Mouse (Mus musculus): ENCODE results near the gene Rpl3l. TPM values are rescaled to one million over a fixed set of nuclear protein-coding genes. Genes with fewer than 3 reads are reported as not detected.

Gene Rpl3l
- polyA plus RNA-seq (2012) = 0.62 and 0.84 TPM in 2 replicates

GRCm38 (mm10) chr17:24727618-24728017, at the start of gene Rpl3l:
Gene Rpl3l (plus strand): TSS chr17:24727820.

GRCm38 (mm10) chr17:24689251-24690081, 38.2 kb upstream of the Rpl3l start, which contains the start of gene Syngr3:
Gene Syngr3 (minus strand): TSS chr17:24689955.

DNA sequence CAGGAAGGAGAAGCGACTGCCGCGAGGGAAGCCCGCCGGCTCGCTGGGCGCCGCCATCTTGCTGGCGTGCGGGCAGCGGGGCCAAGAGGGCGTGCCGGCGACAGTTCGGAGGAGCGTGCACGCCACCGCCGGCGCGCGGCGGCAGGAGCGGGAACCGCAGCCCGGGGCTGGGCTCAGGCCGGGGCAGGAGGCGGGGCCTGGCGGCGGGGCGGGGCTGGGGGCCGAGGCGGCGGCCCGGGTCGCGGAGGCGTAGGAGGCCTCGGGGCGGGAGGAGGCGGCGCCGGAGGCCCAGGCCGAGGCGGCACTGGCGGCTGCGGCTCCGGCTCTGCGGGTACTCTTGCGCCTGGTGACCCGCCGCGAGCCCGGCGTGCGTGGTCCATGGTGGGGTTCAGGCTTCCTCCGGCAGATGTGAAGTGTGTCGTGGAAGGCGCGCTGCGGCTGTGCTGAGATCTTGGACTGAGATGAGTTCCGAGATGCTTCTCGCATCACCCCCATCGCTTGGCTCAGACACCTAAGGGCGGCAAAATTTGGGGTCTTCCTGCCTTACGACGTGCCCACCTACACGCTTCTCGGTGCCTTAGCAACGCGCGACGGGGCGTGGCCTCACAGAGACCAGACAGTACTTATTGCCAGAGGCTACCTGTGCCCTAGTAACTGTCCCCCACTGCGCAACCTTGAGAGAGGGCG, 31.5 kb upstream of the Rpl3l start, which contains the start of the genes Gfer and Noxo1:
Gfer (minus strand) TSS at position 146 of the 687 bp plus-strand sequence.
Noxo1 (plus strand) TSS at position 224 of the 687 bp plus-strand sequence.

DNA sequence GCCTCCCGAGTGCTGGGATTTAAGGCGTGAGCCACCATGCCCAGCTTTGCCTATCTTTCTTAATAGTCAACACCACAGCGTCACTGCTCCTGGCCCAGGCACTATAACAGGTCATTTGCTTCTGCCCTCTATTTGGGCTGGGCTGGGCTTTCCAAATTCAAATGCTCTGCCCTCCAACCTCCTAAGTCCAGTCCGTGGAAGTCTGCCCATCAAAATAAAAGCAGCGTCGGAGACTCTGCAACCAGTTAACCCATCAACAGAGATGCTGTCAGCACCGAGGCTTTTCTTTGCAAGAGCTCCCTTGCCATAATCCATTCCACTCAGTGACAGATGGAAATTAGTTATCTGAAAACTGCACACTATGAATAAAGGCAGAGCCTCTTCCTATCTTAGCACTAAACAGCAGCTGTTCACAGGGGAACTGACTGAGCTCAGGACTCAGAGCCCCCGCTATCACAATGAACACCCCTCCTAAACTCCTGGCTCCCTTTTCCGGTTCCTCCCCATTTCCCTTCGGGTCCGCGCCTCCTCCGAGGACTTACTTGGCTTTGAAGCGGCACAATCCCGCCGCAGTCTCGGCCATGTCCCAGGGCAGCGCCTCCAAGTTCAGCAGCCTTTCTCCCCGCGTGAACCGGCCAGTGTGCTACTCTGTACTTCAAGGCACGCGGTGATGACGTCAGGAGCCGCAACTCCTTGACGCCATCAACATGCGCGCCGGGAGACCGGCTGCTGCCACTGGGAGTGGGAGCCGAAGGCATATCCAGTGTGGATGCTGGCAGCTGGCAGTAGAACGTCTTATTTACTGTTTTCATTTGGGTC, 20.4 kb upstream of the Rpl3l start, which contains the start of gene Tbl3:
Tbl3 (minus strand) TSS at position 679 of the 819 bp plus-strand sequence.

DNA sequence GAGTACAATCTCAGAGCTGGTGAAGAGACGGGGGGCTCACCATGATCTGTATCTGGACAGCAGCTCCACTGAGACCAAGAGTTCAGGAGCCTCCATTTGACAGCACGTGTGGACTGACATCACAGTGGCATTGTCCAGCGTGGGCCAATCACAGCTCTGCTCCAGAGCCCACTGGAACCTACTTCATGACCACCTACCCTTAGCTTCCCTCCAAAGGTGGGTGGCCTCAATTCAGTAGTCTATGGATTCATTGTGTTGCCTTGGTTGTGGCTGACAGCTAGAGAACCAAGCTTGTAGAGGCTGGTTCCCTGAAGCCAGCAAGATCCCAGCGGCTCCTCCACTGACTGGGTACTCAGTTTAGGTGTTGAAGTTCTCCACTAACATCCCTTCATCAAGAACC, 9.7 kb upstream of the Rpl3l start, which contains the start of the genes Rnf151 and Rps2:
Rnf151 (minus strand) TSS at position 121 of the 400 bp plus-strand sequence.
Rps2 (plus strand) TSS at position 174 of the 400 bp plus-strand sequence.

DNA sequence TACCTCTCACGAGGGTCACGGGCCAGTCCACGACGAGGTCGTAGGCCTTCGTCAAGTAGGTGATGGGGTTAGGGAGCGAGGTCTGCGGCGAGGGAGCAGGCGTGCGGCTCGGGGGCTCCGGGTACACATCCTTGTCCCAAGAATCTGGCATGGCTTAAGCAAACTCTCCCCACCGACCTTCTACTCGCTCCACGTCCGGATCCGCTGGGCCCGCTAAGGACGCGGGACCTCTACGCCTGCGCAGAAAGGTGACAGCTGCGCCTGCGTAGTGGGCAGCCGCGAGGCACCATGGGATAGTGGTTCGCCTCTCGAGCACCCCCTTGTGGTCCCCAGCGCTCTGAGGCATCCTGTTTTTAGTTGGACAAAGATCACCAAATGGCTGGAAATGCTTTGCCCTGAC, 3.4 kb upstream of the Rpl3l start, which contains the start of gene Ndufb10:
Ndufb10 (minus strand) TSS at position 295 of the 400 bp plus-strand sequence.

DNA sequence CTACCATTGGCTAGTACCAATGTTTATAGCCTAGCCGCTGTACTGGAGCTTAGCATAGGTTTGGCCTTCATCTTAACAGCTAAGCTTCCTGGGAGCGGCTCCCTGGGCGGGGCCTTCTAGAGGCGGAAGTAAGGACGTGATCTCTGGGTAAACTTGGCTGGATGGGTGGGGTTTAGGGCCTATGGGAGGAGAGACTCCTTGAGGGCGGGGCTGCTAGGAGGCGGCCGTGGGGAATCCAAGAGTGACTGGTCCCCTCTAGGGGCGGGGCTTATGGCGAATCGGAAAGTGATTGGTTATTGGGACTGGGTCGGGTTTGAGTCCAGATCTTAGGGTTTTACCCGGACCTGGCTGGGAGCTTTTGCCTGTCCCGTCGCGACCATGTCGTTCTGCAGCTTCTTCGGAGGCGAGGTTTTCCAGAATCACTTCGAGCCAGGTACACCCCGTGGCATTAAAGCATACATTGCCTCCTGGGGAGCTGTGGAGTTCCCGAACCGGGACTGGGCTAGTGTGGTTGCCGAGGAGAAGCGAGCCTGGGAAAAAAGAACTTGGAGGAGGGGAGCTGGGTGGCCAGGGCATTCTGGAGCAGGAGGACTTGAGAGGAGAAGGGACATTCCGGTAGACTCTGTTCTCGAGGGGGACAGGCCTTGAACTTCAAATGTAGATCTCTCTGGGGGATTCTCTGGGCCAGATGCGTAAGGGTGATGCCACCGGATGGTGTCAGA, 8.9 kb downstream of the Rpl3l start, which contains the start of gene Msrb1:
Msrb1 (plus strand) TSS at position 313 of the 722 bp plus-strand sequence.

DNA sequence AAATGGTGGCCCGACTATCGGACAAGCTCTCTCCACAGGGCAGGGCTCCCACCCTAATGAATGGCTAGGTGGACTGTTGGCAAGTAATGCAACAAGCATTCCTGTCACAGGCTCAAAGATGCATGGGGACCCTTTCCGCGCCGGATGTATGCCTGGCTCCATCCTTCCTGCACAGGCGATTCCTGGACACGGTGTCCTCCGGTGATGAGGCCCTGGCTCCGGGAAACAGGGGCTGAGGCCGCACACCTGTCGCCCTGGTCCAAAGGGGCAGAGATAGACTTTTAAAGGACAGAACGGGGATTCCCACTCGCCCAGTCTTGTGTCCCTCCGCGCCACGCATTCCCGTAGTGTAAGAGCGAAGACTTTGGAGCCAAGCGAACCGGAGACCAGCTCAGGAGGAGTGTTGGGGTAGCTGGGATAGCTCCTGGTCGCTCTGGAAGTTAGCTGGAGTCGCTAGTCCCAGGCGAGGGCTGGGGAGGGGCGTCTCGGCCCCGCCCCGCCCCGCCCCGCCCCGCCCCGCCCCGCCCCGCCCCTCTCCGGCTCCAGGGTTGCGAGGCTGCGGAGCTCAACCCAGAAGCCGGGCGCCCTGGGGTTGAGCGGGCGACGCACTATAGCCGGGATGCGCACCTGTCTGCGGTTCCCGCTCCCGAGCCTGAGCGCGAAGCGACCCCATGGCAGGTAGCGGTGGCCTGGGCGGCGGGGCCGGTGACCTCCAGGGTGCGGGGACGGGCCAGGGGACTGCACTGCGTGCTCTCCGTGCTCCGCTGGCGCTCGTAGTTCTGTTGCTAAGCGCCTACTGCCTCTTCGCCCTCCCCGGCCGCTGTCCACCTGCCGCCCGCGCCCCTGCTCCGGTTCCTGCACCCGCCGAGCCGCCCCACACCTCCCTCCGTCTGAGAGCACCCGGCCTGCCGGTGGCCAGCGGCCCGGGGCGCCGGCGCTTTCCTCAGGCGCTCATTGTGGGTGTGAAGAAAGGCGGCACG, 25.1 kb downstream of the Rpl3l start, which contains the start of gene Hs3st6:
Hs3st6 (plus strand) TSS at position 574 of the 980 bp plus-strand sequence.

Other genes with a start within 250 kb of the Rpl3l start
- gene Mlst8, start 248.7 kb upstream of the Rpl3l start, polyA plus RNA-seq (2012) = 11.5 and 13.6 TPM in 2 replicates
- 0.09 TPM in 2 replicates for gene Caskin1, start 239.2 kb upstream of the Rpl3l start, polyA plus RNA-seq (2012)
- gene Traf7, start 199.9 kb upstream of the Rpl3l start, polyA plus RNA-seq (2012) = 245 and 258 TPM in 2 replicates
- 0.11 and 0.31 TPM in 2 replicates for gene Rab26, start 193.6 kb upstream of the Rpl3l start, polyA plus RNA-seq (2012)
- 8.2 and 11.0 TPM in 2 replicates for gene Pkd1, start 178.0 kb upstream of the Rpl3l start, polyA plus RNA-seq (2012)
- gene Tsc2, start 95.2 kb upstream of the Rpl3l start, polyA plus RNA-seq (2012) = 54.9 and 75.1 TPM in 2 replicates
- 13.1 and 14.7 TPM in 2 replicates for gene Nthl1, start 95.1 kb upstream of the Rpl3l start, polyA plus RNA-seq (2012)
- gene Slc9a3r2, start 77.5 kb upstream of the Rpl3l start, polyA plus RNA-seq (2012) = 6.3 and 8.8 TPM in 2 replicates
- 1.1 and 1.8 TPM in 2 replicates for gene Npw, start 69.4 kb upstream of the Rpl3l start, polyA plus RNA-seq (2012)
- gene Zfp598, start 58.1 kb upstream of the Rpl3l start, polyA plus RNA-seq (2012) = 115 and 133 TPM in 2 replicates
- 0.09 and 0.17 TPM in 2 replicates for gene Syngr3, start 37.9 kb upstream of the Rpl3l start, polyA plus RNA-seq (2012)
- gene Gfer, start 31.7 kb upstream of the Rpl3l start, polyA plus RNA-seq (2012) = 83.1 and 98.4 TPM in 2 replicates
- gene Noxo1, start 31.6 kb upstream of the Rpl3l start, polyA plus RNA-seq (2012) = 1.4 and 1.9 TPM in 2 replicates
- gene Tbl3, start 20.2 kb upstream of the Rpl3l start, polyA plus RNA-seq (2012) = 27.5 and 29.5 TPM in 2 replicates
- 0.10 and 0.29 TPM in 2 replicates for gene Rnf151, start 9.8 kb upstream of the Rpl3l start, polyA plus RNA-seq (2012)
- 3,004 and 3,175 TPM in 2 replicates for gene Rps2, start 9.7 kb upstream of the Rpl3l start, polyA plus RNA-seq (2012)
- 406 and 479 TPM in 2 replicates for gene Ndufb10, start 3.3 kb upstream of the Rpl3l start, polyA plus RNA-seq (2012)
- 41.5 and 68.8 TPM in 2 replicates for gene Msrb1, start 8.8 kb downstream of the Rpl3l start, polyA plus RNA-seq (2012)
- gene Hs3st6, start 25.2 kb downstream of the Rpl3l start, polyA plus RNA-seq (2012) = 0.26 and 0.34 TPM in 2 replicates
- gene Meiob, start 76.5 kb downstream of the Rpl3l start, polyA plus RNA-seq (2012) = not detected in 2 replicates
- 23.5 and 28.8 TPM in 2 replicates for gene Hagh, start 112.3 kb downstream of the Rpl3l start, polyA plus RNA-seq (2012)
- gene Fahd1, start 122.5 kb downstream of the Rpl3l start, polyA plus RNA-seq (2012) = 4.0 and 4.1 TPM in 2 replicates
- gene Igfals, start 138.2 kb downstream of the Rpl3l start, polyA plus RNA-seq (2012) = 0.05 and 0.10 TPM in 2 replicates
- 90.9 and 102 TPM in 2 replicates for gene Nubp2, start 158.5 kb downstream of the Rpl3l start, polyA plus RNA-seq (2012)
- 36.2 and 37.4 TPM in 2 replicates for gene Spsb3, start 158.8 kb downstream of the Rpl3l start, polyA plus RNA-seq (2012)
- 16.0 and 16.9 TPM in 2 replicates for gene Eme2, start 167.3 kb downstream of the Rpl3l start, polyA plus RNA-seq (2012)
- 84.7 and 84.8 TPM in 2 replicates for gene Mrps34, start 167.3 kb downstream of the Rpl3l start, polyA plus RNA-seq (2012)
- gene Nme3, start 168.7 kb downstream of the Rpl3l start, polyA plus RNA-seq (2012) = 19.9 and 26.0 TPM in 2 replicates
- gene Mapk8ip3, start 209.2 kb downstream of the Rpl3l start, polyA plus RNA-seq (2012) = 47.5 and 84.7 TPM in 2 replicates
- gene Jpt2, start 232.9 kb downstream of the Rpl3l start, polyA plus RNA-seq (2012) = 21.6 and 25.1 TPM in 2 replicates